Mouse (Mus musculus) gastrocnemius, postnatal 10 days (tissue): ENCODE results near the gene 1190005I06Rik. TPM values are rescaled to one million over a fixed set of nuclear protein-coding genes. Genes with fewer than 3 reads are reported as not detected.

ENCODE experiments used
- DNase-seq: peaks from one replicate; pipeline ENCODE4 v3.0.0; 2021; ENCODE audit warnings: mixed read lengths
- total RNA-seq, 2 experiments: library from RNA; stranded (reverse); gene quantifications; 2 replicates each; pipeline ENCODE4 v1.2.3; 2021

Gene 1190005I06Rik
- total RNA-seq, 2 experiments from 2014 or later: 0.65 to 1.3 TPM

DNA sequence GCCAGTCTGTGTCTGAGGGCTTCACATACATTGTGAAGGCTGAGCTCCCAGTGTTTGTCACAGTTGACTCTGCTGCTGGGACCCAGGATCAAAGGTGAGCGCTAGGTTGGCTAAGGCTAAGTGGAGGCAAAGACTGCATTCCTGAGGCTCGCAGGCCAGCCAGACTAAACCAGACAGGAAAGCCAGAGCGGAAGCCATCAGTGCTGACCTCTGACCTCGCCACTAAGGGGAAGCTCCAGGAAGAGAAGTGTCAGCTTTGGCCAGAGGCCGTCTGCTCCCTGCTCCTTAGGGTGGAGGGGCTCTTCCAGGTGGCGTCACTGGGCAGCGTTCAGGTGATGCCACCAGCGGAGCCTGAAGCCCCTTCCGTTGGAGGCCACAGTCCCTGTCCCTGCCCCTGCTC is 71.6 kb downstream of the 1190005I06Rik start:
- DNase-seq: no peak

GRCm38 (mm10) chr8:120574941-120575340 is 72.5 kb downstream of the 1190005I06Rik start:
- no peak for DNase-seq

DNA sequence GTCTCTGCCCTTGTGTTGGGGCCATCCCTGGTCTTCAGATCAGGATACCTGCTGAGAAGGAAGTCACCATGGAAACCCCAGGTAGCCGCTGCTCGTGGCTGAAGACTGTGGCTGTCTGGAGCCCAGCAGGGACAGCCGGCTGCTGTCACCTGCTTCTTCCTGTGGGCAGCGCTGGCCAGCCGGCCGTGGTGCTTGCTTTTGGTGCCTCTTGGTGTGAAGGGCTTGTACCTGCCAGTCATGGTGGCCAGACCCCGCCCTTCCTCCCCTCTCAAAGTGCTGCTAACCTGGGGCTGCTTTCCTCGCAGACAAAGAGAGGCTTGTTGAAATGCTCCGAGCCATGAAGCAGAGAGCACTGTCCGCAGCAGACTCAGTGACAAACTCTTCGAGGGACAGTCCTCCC is 73.6 kb downstream of the 1190005I06Rik start:
- no peak for DNase-seq

DNA sequence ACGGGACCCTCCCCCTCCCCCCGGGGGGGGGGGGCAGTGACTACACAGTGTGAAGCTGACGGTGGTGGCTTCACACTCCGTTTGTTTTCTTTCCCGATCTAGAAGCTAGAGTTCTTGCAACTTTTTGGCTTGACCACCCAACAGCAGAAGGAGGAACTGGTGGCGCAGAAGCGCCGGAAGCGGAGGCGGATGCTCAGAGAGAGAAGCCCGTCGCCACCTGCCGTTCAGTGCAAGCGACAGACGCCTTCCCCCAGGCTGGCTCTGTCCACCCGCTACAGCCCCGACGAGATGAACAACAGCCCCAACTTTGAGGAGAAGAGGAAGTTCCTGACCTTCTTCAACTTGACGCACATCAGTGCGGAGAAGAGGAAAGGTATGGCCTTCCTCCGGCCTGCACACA is 74.9 kb downstream of the 1190005I06Rik start:
- DNase-seq: no peak

DNA sequence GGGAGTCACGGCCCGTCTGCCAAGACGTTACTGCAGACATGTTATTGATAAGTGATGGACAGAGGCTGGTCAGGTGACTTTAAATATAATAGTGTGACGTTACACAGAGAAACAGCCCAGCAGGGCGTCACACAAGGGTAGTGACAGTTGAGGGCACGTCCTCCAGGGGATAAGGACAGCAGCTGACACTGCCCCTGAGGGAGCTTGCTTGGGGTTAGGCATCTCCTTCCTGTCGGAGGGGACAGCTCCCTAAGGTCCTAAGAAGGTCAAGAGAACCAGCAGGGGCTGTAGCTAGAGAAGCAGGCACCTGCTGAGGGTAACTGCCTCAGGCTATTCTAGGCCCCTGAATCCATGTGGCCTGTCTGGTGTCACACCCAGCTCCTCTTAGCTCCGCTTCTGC is 75.9 kb downstream of the 1190005I06Rik start:
- no peak for DNase-seq

GRCm38 (mm10) chr8:120569939-120570715 is 77.3 kb downstream of the 1190005I06Rik start:
- peak; percentile 83 for DNase-seq

GRCm38 (mm10) chr8:120569123-120569522 is 78.3 kb downstream of the 1190005I06Rik start:
- DNase-seq: no peak

GRCm38 (mm10) chr8:120568164-120568798 is 79.2 kb downstream of the 1190005I06Rik start:
- no peak for DNase-seq

GRCm38 (mm10) chr8:120567731-120568130 is 79.7 kb downstream of the 1190005I06Rik start:
- DNase-seq: no peak

GRCm38 (mm10) chr8:120566681-120567080 is 80.8 kb downstream of the 1190005I06Rik start:
- DNase-seq: no peak

DNA sequence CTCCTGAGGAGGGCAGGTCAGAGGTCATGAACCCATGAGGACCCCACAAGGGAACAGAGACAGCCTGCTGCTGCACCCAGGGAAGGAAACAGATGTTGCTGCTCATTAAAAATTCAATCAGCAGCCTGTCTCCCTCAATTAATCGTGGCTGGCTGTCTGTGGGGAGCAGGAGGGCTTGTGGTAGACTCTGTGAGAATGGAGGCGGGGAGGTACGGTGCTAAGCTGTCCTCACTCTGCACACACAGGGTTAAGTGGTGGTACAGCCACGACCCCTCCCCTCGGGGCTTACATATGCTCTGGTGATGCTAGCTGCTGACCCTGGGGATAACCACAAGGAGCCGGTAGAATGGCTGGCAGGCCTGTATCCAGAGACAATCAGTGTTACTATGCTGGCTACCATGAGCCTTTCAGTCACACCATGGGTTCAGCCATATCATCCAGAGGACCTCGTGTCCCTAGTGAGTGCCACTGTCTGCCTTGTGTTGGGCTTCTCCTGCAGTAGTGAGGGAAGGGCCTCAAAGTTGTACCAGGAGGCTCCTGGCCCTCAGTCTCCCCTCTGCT is 82.2 kb downstream of the 1190005I06Rik start:
- DNase-seq: no peak

DNA sequence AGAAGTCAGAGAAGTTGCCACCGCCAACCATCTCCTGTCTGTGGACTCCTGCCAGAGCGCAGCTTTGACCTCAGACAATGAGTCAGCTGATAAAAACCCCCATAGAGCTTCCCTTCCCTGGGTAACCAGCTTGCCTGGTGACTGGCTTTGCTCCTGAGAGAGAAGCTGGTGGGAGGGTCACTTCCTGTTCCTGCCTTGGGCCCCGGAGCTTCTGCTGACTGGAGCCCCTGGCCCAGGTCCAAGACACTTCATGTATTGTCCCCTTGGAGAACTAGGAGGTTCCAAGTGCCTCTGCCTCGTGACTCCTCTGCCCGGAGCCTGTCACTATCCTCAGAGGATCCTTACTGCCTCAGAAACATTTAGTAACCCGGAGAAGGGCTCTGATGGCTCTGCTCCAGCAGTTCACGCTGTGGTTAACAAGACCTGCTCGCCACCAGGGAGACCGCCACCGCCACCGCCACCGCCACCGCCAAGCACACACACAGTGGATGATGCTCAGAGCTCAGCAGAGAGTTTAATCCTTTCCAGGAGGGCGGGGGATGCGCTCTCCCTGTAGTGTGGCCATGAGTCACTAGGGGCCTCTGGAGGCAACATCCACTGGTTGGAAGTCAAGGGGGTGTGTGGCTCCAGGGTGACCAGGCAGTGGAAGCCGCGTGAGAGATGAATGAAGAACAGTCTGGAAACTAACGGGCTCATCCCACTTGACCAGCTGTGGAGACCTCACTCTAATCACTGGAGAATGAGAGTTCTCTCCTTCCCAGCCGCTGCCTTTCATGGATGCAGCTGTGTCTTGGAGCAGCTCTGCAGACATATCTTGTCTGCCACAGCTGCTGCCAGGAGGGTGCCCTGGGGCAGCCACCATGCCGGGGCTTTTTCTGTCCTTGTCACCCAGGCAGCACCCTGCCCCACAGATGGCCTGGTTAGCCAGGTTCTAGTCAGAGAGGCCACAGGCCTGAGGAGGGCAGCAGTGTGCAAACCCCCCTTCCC is 83.3 kb downstream of the 1190005I06Rik start:
- peak; percentile 83 for DNase-seq

- no peak for DNase-seq
Observed at GRCm38 (mm10) chr8:120563348-120563724, 84.1 kb downstream of the 1190005I06Rik start.

- DNase-seq: no peak
Observed at GRCm38 (mm10) chr8:120562680-120563347, 84.6 kb downstream of the 1190005I06Rik start.

GRCm38 (mm10) chr8:120561539-120562435 is 85.6 kb downstream of the 1190005I06Rik start:
- no peak for DNase-seq

GRCm38 (mm10) chr8:120560535-120560934 is 86.9 kb downstream of the 1190005I06Rik start:
- DNase-seq: no peak

- DNase-seq: no peak
Observed at GRCm38 (mm10) chr8:120559654-120560053, 87.8 kb downstream of the 1190005I06Rik start.
